Mouse (Mus musculus) urinary bladder, adult 18-20 months (tissue): ENCODE results near the gene Selplg.
"Not testable (repeated sequence)": the region's sequence is repeated elsewhere in the genome, so short reads cannot be mapped to it uniquely, and the experiment has no call there.

Experiments used
- DNase-seq, 2 experiments: peaks; one replicate each; pipeline ENCODE4 v3.0.0; 2022; ENCODE audit warnings: low spot score in 2 of 2, mixed read lengths in 2 of 2

Gene Selplg

GRCm38 (mm10) chr5:113825558-113825957 is 6.9 kb downstream of the Selplg start:
- no peak for DNase-seq

DNA sequence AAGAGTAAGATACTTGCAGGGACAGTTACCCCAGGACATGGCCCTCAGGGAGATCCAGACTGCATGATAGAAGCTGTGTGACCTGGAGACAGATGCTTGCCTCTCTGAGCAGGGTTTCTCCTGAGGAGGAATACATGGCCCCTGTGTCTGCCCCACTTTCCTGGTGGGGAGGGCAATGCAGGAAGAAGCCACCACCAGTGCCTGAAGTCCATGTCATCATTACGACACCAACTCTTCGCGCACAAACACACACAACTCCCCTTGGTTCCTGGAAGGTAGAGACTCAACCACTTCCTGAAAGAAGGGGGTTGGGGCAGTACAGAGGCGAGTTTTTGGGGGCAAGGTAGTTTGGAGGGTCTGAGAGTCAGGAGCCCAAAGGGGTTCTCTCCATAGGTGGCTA is 8.2 kb downstream of the Selplg start:
- DNase-seq, result no peak

DNA sequence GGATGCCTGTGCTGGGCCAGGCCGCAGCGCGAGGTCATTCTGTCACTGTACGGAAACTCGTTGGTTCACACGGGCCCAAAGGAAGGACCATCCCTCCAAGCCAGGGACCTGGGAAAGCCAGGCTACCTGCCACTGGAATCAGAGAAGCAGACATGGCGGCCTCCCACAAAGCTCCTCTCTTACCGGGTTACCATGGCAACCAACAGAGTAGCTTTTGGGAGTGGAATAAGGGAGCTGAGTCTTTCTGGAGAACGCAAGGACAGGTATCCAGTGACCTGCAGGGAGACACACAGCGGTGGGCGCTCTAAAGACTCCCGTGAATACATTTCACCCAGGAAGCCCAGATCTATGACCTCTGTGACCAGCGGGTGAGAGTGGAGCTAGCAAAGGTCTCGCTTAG is 13.9 kb downstream of the Selplg start:
- DNase-seq, result no peak

DNA sequence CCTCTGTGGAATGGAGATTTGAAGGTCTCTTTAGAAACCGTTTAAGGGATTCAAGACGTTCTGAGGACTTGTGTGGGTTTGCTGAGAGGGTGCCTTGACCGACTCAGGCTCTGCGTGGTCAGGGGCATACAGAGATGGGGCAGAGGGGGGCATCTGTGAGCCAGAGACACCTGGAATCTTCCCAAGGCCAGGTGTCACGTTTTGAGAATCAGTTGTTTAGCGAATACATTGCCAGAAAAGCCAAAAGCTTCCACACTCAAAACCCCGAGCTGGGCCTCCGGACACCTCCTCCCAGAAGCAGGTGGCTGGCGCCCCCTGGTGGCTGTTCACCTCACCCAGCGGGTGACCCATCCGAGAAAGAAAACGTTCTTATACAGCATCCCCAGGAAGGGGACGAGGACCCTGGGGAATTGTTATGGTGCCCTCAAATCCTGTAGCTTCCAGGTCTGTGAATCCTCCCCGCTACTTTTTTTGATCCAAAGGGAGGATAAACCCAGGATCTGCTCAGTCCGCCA is 16.7 kb downstream of the Selplg start:
- DNase-seq, result peak in 1 of 2 experiments; percentile 59

GRCm38 (mm10) chr5:113815041-113815389 is 17.4 kb downstream of the Selplg start:
- DNase-seq, result no peak

- DNase-seq, result no peak
These were observed 18.1 kb downstream of the Selplg start for GRCm38 (mm10) chr5:113814111-113815040.

- DNase-seq, result no peak
These were observed 18.8 kb downstream of the Selplg start for GRCm38 (mm10) chr5:113813608-113814007.

- DNase-seq, result no peak
These were observed 19.8 kb downstream of the Selplg start for GRCm38 (mm10) chr5:113812638-113813037.

GRCm38 (mm10) chr5:113811824-113812420 is 20.5 kb downstream of the Selplg start:
- not testable (repeated sequence) for DNase-seq

- no peak for DNase-seq
These were observed 22.3 kb downstream of the Selplg start for GRCm38 (mm10) chr5:113810111-113810510.

GRCm38 (mm10) chr5:113808177-113808576 is 24.3 kb downstream of the Selplg start:
- no peak for DNase-seq

DNA sequence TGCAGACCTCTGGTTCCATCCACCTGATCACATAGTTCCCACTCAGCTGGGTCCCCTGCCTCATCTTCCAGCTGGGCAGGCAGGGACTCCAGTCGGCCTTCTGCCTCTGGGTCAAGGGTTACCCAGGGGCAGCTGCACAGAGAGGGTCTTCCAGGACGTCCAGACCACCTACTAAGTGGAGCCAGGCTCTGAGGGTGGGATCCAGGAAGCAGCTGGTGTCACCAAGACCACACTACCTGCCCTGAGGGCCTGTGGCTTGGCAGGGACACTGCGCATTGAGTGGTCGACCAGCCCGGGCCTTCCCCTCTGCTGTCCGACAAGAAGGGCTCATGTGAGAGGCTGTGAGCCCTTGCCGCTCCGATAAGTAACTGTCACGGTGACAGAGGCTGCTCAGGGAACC is 24.7 kb downstream of the Selplg start:
- no peak for DNase-seq

DNA sequence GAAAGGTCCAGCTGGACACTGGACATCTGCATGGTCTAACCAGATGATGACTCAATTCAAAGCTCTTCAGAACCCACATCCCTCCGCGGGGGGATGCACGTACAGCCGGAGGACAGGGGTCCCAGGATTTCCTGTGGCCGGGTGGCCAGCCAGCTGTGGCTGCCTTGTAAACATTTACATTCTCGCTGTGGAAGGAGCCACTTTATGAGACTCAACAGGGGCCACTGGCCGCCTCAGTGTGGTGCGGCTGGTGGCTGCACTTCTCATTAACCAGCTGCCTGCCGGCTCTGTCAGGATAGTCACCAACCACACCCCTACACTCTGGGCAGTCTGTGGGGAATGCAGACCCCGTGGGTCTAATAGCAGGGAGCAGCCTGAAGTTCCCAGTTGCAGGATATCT is 26.0 kb downstream of the Selplg start:
- DNase-seq, result no peak

DNA sequence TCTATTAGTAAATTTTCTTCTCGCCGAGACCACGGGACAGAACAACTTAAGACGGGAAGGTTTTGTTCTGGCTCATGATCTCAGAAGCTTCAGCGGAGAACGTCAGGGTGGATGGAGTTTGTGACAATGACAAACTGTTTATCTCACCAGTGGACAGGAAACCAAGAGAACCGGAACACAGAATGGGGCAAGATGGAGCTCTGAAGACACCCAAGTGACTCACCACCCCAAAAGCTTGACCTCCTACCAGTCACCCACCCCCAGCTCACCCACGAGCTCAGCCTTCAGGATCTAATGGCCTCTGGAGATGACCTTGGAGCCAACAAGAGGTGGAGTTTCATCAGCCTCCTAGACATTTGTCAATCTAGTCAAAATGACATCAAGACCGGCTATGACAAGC is 27.1 kb downstream of the Selplg start:
- DNase-seq, result no peak

GRCm38 (mm10) chr5:113804395-113804966 is 28.0 kb downstream of the Selplg start:
- DNase-seq, result no peak

DNA sequence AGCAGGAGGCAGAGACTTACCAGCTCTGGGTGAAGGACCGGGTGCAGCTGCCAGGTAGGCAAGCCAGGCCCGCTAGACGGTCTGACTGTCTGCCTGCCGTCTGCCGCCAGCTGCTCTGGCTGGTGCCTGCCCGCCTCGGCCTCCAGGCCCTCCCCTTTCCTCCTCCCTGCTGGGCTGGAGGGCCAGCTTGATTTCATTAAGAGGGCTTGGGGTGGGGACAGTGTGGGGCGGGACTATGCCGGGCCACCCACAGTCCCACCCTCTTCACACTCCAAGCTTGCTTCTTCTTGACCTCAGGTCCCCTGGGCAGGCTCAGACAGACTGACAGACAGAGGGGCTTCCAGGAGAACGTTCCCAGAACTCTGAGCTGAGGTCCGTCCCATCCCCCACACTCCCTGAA is 32.2 kb downstream of the Selplg start, which contains the start of gene Tmem119:
Gene Tmem119, minus strand, starts transcription at position 237 of the 400 bp plus-strand sequence.
- DNase-seq, result peak; percentile 23 to 41

- no peak for DNase-seq
These were observed 32.8 kb downstream of the Selplg start for GRCm38 (mm10) chr5:113799691-113800090.

DNA sequence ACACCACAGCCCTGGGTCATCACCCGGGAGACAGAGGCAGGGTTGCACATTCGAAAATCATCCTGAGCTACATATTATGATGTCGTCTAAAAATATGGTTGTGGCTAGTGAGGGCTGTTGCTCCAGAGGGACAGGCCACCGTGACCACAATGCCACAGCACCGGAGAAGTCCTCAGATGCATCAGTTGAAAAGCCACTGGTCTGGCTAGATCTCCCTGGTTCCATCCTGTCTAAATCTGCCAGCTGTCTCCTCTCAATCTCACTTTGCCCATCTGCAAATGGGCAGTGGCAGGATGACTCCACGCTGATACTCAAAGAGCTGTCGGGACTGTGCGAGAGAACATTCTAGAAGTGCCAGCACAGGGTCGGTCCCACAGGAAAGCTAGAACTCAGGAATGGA is 33.9 kb downstream of the Selplg start:
- no peak for DNase-seq

DNA sequence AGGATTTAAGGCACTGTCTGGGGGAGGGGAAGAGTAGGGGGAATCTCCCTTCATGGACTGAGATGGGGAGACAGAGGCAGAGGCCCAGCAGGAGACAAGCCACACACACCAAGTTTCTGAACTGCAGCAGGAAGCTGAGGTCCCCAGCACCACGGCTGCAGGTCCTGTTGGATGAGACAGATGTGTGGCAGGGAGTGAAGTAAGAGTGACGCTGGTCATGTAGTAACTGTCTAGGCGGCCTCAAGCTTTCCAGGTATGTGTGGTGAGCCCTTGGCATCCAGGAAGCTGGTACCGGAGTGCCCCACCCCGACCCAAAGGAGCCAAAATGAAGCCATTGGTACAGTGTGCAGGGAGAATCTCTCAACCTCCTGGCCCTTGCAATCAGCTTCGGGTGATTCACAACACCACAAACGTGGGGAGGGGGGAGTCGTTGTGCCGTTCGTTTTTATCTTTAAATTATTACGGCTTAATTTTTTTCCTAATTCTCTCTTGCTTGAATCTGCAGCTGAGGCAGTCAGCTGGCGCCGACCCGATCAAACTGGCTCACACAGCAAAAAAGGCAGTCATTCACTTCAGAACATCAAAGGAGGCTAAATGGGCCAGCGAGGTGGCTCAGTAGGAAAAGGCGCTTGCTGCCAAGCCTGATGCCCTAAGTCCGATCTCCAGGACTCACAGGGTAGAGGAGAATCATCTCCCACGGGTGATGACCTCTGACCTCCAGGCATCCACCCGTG is 35.1 kb downstream of the Selplg start:
- DNase-seq, result no peak

- no peak for DNase-seq
These were observed 35.9 kb downstream of the Selplg start for GRCm38 (mm10) chr5:113796401-113797148.
